Mouse (Mus musculus) liver, adult 2 months (tissue): ENCODE results near the gene Vmn1r19. TPM values are rescaled to one million over a fixed set of nuclear protein-coding genes. Genes with fewer than 3 reads are reported as not detected.
"Not testable (repeated sequence)": the region's sequence is repeated elsewhere in the genome, so short reads cannot be mapped to it uniquely, and the experiment has no call there.

Experiments used
- DNase-seq: peaks from one replicate; pipeline ENCODE4 v3.0.0-alpha.2; 2011; ENCODE audit warnings: low read depth, low spot score; ENCODE audit errors: extremely low read depth
- H3K27ac ChIP-seq: fragments of 200-500 bp; replicated peaks from 2 replicates; pipeline ENCODE4 v1.5.1; 2012; ENCODE audit warnings: low read depth, mild to moderate bottlenecking, control low read depth, inconsistent platforms, low read length; ENCODE audit not compliant: insufficient read depth
- H3K27me3 ChIP-seq: fragments of 200-500 bp; 2 replicates; pipeline ENCODE4 v1.6.1; 2012; ENCODE audit warnings: mild to moderate bottlenecking, moderate library complexity, low read length, inconsistent platforms; ENCODE audit not compliant: control insufficient read depth, insufficient read depth
- H3K36me3 ChIP-seq: fragments of 200-500 bp; 2 replicates; pipeline ENCODE4 v1.6.1; 2012; ENCODE audit warnings: low read length, inconsistent platforms; ENCODE audit not compliant: control insufficient read depth, insufficient read depth
- H3K4me1 ChIP-seq: fragments of 200-500 bp; 2 replicates; pipeline ENCODE4 v1.6.1; 2011; ENCODE audit warnings: low read length; ENCODE audit not compliant: control insufficient read depth, insufficient read depth
- H3K4me3 ChIP-seq: fragments of 200-500 bp; 2 replicates; pipeline ENCODE4 v1.5.1; 2011; ENCODE audit warnings: low read depth, mild to moderate bottlenecking, control low read depth, low read length, moderate library complexity; ENCODE audit not compliant: insufficient read depth
- H3K79me2 ChIP-seq: fragments of 200-500 bp; 2 replicates; pipeline ENCODE4 v1.6.1; 2012; ENCODE audit warnings: inconsistent platforms, mild to moderate bottlenecking, low read length, moderate library complexity; ENCODE audit not compliant: control insufficient read depth, insufficient read depth
- H3K9ac ChIP-seq: fragments of 200-500 bp; 2 replicates; pipeline ENCODE4 v1.6.1; 2012; ENCODE audit warnings: low read depth, mild to moderate bottlenecking, control low read depth, inconsistent platforms, low read length
- CTCF ChIP-seq: fragments of 200-500 bp; IDR thresholded peaks from 2 replicates; pipeline ENCODE4 v1.5.1; 2011; ENCODE audit warnings: low read depth, low read length, control low read depth
- POLR2A ChIP-seq: fragments of 200-500 bp; IDR thresholded peaks from 2 replicates; pipeline ENCODE4 v1.6.1; 2011; ENCODE audit warnings: low read length, control low read depth; ENCODE audit not compliant: insufficient read depth; ENCODE audit errors: extremely low read depth
- WGBS: fragments of 180-500 bp; shearing (Covaris S2); methylation state at CpG from one replicate; pipeline ENCODE4 v1.1.7; 2018; 5-methylcytosine and 5-hydroxymethylcytosine counted together
- polyA plus RNA-seq: library from polyadenylated mRNA; depleted of rRNA; stranded (reverse); fragments of >200 nt; gene quantifications from 2 replicates; pipeline ENCODE4 v1.2.3, GENCODE M21; 2012; rRNA removed
- total RNA-seq: library from RNA; depleted of rRNA; stranded (reverse); fragments of >200 nt; gene quantifications from 2 replicates; pipeline ENCODE4 v1.2.3, GENCODE M21; 2014; rRNA removed

Vmn1r19 gene
- total RNA-seq = not detected in 2 replicates
- polyA plus RNA-seq = not detected in 2 replicates

DNA sequence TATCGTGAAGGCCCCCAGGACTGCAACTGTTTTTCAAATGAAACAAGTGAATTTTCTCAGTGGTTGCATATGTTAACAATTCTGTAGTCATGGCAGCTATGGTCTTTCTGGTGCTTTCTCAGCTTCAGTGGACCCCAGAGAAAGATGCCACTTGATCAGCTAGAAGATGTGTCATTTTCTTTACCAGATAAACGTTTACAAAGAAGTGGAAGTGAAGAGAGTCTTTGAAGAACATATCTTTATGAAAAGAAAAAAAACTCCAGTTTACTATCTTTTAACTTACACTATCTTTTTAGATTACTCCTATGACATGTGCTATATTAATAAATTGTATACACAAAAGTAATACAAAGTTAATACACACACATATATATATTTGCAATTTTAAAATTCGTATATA, at the start of gene Vmn1r19:
TSS of gene Vmn1r19 (plus strand) at position 301 of the 400 bp plus-strand sequence.
- DNase-seq, H3K4me1 ChIP-seq, H3K79me2 ChIP-seq, H3K27ac ChIP-seq, H3K4me3 ChIP-seq, H3K9ac ChIP-seq, H3K27me3 ChIP-seq, H3K36me3 ChIP-seq: not testable (repeated sequence)
- WGBS = 67% methylated on average over 3 of the region's 3 CpGs

DNA sequence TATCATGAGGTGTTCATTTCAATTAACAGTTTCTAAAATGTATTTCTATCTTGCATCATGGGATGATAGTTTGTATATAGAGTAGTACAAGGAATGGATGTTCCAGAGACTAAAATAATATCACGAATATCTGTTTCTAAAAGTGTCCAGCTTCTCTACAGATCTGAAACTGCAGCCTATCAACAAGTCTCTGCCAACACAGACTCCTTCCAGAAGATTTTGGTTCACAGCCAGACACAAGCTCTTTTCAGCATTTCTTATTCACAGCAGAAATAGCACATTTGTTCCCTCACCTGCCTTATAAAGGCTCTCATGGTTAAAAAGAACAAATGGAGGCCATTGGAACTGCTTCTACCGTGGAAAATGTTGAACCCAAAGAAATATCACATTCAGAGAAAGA, 46.7 kb upstream of the Vmn1r19 start:
- Histone ChIP-seq H3K79me2 (no peaks in the 10 kb centered on the region), H3K27me3 (no peaks in the 10 kb centered on the region), H3K4me3 (no peak overlapping the region), H3K27ac (no peak overlapping the region), H3K4me1 (no peaks in the 10 kb centered on the region), H3K36me3 (no peaks in the 10 kb centered on the region), H3K9ac (no peak overlapping the region)
- no peak for DNase-seq
- 67% methylated on average over 2 of the region's 2 CpGs for WGBS
- no peak for TF ChIP-seq POLR2A
- TF ChIP-seq CTCF = no peak

DNA sequence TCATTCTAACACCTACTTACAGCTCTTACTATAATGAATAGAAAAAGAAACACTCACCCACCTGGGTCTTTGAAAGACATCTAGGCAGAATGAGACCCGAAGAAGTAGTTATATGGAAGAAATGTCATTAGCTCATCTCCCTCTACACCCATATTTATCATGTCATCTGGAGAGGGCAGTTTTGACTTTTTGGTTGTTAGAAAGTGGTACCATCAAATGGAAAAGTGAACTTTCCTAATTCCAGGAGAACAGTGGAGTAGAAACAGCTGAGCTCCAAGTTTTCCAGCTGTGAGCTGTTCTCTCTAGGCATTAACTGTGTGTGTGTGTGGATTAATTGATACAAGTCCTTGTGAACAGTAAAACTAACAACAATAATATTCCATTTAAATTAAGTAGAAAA, 40.0 kb upstream of the Vmn1r19 start, which contains the start of gene Vmn1r17:
TSS of gene Vmn1r17 (minus strand) at position 101 of the 400 bp plus-strand sequence.
- no peak for TF ChIP-seq CTCF
- no peak for TF ChIP-seq POLR2A
- H3K9ac ChIP-seq = no peak within 1 kb of the TSS
- no peak for DNase-seq

DNA sequence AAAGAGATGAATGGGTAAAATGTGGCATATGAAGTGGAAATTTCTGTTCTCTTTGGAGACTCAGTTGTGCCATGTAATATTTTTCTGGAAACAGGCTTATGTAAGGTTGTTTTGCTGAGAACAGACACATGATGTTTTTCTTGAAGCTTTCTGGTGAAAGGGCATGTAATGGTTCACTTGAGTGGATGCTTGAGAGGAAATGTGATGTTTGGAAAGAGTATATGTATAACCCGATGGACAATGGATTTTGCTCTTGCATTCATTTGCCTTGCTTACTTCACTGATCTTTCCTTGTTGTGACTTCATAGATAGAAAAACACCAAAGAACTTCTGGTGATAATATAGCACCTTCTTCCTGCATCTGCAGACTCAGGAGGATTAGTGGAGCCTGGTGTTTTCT, 37.7 kb upstream of the Vmn1r19 start:
- H3K9ac ChIP-seq, H3K79me2 ChIP-seq, H3K27me3 ChIP-seq, DNase-seq, H3K4me3 ChIP-seq, H3K4me1 ChIP-seq, H3K27ac ChIP-seq, H3K36me3 ChIP-seq: not testable (repeated sequence)
- WGBS = 96% methylated on average over 1 of the region's 1 CpGs

More for the DNA sequence above, 40.0 kb upstream of the Vmn1r19 start, which contains the start of gene Vmn1r17:
- H3K79me2 ChIP-seq = no peaks in the 10 kb centered on the region
- no peak within 1 kb of the TSS for H3K27ac ChIP-seq
- no peaks in the 10 kb centered on the region for H3K36me3 ChIP-seq
- no peaks in the 10 kb centered on the region for H3K27me3 ChIP-seq
- H3K4me1 ChIP-seq = no peaks in the 10 kb centered on the region
- WGBS = 87% methylated on average over 1 of the region's 1 CpGs
- H3K4me3 ChIP-seq = no peak within 1 kb of the TSS

DNA sequence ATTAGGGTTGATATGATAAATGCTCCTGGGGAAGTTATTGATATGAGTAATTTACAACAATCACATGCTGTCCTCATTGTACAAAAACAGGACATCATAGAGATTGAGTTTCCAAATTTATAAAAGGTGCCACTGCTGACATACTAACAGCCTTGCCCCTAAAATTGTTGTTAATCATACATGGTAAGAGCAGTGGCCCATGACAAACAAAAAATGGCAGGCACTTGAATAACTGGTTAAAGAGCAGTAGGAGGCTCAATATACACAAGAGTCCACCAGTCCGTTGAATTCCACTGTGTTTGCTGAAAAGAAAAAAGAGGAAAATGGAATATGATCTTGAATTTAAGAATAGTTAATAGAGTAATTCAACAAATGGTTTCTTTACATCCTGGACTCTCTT, 36.1 kb upstream of the Vmn1r19 start:
- Histone ChIP-seq H3K4me1 (no peaks in the 10 kb centered on the region), H3K79me2 (no peaks in the 10 kb centered on the region), H3K36me3 (no peaks in the 10 kb centered on the region), H3K27ac (no peak overlapping the region), H3K27me3 (no peaks in the 10 kb centered on the region), H3K4me3 (no peak overlapping the region), H3K9ac (no peak overlapping the region)
- WGBS = 88% methylated on average over 1 of the region's 1 CpGs
- DNase-seq = no peak
- TF ChIP-seq CTCF (no peak), POLR2A (no peak)

DNA sequence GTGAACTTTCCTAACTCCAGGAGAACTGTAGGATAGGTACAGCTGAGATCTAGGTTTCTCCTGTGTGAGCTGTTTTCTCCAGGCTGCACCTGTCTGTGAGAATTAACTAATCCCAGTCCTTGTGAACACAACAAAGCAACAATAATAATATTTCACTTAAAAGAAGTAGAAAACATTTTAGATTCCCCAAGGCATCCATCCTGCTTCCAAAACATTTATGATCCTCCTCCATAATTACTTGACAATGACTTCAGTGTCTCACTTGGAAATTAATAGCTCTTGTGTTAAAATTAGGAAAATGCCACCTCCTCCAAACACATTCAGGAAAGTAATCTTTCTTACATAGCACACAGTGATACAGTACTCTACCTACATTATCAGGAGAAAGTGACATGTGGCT, 7.9 kb upstream of the Vmn1r19 start, which contains the start of gene Vmn1r18:
TSS of gene Vmn1r18 (minus strand) at position 101 of the 400 bp plus-strand sequence.
- no peak within 1 kb of the TSS for H3K4me3 ChIP-seq
- H3K4me1 ChIP-seq = no peaks in the 10 kb centered on the region
- DNase-seq = no peak
- no peak within 1 kb of the TSS for H3K9ac ChIP-seq
- no peaks in the 10 kb centered on the region for H3K36me3 ChIP-seq
- H3K79me2 ChIP-seq = no peaks in the 10 kb centered on the region
- H3K27me3 ChIP-seq = no peaks in the 10 kb centered on the region
- TF ChIP-seq POLR2A (no peak), CTCF (no peak)
- no peak within 1 kb of the TSS for H3K27ac ChIP-seq
